Mouse (Mus musculus): Measurements from ENCODE around the gene Pip4k2c.

- TF ChIP-seq CTCF (IDR thresholded peaks at IDR 0.05; ENCODE audit: borderline replicate concordance, extremely low read depth, insufficient read depth, insufficient read length) (no peak), POLR2A (IDR thresholded peaks at IDR 0.05; ENCODE audit: borderline replicate concordance, extremely low read depth, insufficient read depth, insufficient read length, poor library complexity, severe bottlenecking) (no peak)
These were observed 34.1 kb downstream of the Pip4k2c start for GRCm38 (mm10) chr10:127177235-127177634.
